Mouse (Mus musculus) left cerebral cortex, adult 9 months (tissue): Measurements from ENCODE around the gene Spop.
A peak's percentile ranks its signal among the peaks of the same experiment; 100 is the strongest.
"Not testable (repeated sequence)": the region's sequence is repeated elsewhere in the genome, so short reads cannot be mapped to it uniquely, and the experiment has no call there.

Source experiments
- DNase-seq, 2 experiments: peaks; one replicate each; pipeline ENCODE4 v3.0.0; 2022; ENCODE audit warnings: low spot score in 2 of 2

Spop gene

GRCm38 (mm10) chr11:95495883-95496282, 82.0 kb downstream of the Spop start:
- no peak for DNase-seq

- no peak for DNase-seq
These were observed 84.0 kb downstream of the Spop start for GRCm38 (mm10) chr11:95497921-95498320.

- DNase-seq = no peak
These were observed 86.5 kb downstream of the Spop start for GRCm38 (mm10) chr11:95500412-95500811.

GRCm38 (mm10) chr11:95500836-95501235, 87.0 kb downstream of the Spop start:
- DNase-seq = no peak

- not testable (repeated sequence) for DNase-seq
These were observed 87.9 kb downstream of the Spop start for GRCm38 (mm10) chr11:95501826-95502225.

- DNase-seq = no peak
These were observed 89.8 kb downstream of the Spop start for GRCm38 (mm10) chr11:95503581-95504180.

- no peak for DNase-seq
These were observed 90.4 kb downstream of the Spop start for GRCm38 (mm10) chr11:95504271-95504731.

GRCm38 (mm10) chr11:95507041-95507716, 93.3 kb downstream of the Spop start:
- peak in 1 of 2 experiments; percentile 24 for DNase-seq

- no peak for DNase-seq
These were observed 93.9 kb downstream of the Spop start for GRCm38 (mm10) chr11:95507785-95508184.

- no peak for DNase-seq
These were observed 94.5 kb downstream of the Spop start for GRCm38 (mm10) chr11:95508211-95508926.

- no peak for DNase-seq
These were observed 95.3 kb downstream of the Spop start for GRCm38 (mm10) chr11:95509126-95509717.

- no peak for DNase-seq
These were observed 96.8 kb downstream of the Spop start for GRCm38 (mm10) chr11:95510631-95511030.

- no peak for DNase-seq
These were observed 98.0 kb downstream of the Spop start for GRCm38 (mm10) chr11:95511919-95512318.

GRCm38 (mm10) chr11:95512383-95512782, 98.5 kb downstream of the Spop start:
- no peak for DNase-seq

- DNase-seq = no peak
These were observed 99.8 kb downstream of the Spop start for GRCm38 (mm10) chr11:95513461-95514297.

- DNase-seq = peak in 1 of 2 experiments; percentile 61
These were observed 100.5 kb downstream of the Spop start, which contains the start of gene Nxph3 for GRCm38 (mm10) chr11:95514298-95514861. Gene Nxph3 (minus strand): TSS chr11:95514570.

- DNase-seq = no peak
These were observed 101.8 kb downstream of the Spop start for GRCm38 (mm10) chr11:95515376-95516323.

GRCm38 (mm10) chr11:95516491-95516911, 102.6 kb downstream of the Spop start:
- DNase-seq = no peak

- DNase-seq = no peak
These were observed 103.3 kb downstream of the Spop start for GRCm38 (mm10) chr11:95517162-95517561.

- no peak for DNase-seq
These were observed 105.4 kb downstream of the Spop start for GRCm38 (mm10) chr11:95519299-95519698.
